Mouse (Mus musculus): ENCODE results near the gene Hist1h2bl. TPM values are rescaled to one million over a fixed set of nuclear protein-coding genes. Genes with fewer than 3 reads are reported as not detected.

The Hist1h2bl gene
- 4.7 and 5.7 TPM in 2 replicates for polyA plus RNA-seq (2015; fragmentation: Nextera tagmentation; extraction: Ambion mirVana)

DNA sequence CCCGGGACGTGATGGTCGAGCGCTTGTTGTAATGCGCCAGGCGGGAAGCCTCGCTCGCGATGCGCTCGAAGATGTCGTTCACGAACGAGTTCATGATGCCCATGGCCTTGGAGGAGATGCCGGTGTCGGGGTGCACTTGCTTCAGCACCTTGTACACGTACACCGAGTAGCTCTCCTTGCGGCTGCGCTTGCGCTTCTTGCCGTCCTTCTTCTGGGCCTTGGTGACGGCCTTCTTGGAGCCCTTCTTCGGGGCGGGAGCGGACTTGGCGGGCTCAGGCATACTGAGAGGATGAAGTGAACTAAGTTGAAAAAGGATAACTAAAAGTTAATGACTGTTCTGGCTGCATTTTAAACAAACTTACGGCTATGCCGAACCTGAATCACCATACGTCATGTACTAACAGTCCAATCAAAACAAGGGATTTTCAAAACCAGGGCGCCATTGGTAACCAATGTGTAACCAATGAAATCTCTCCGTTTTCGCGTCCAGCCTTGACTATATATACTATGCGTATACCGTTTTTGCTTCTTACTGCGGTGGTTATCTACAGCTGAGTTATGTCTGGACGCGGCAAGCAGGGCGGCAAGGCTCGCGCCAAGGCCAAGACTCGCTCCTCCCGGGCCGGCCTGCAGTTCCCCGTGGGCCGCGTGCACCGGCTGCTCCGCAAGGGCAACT lies at the start of gene Hist1h2bl, which contains the start of gene Hist1h2ai:
TSS of gene Hist1h2bl (minus strand) at position 280 of the 676 bp plus-strand sequence.
TSS of gene Hist1h2ai (plus strand) at position 559 of the 676 bp plus-strand sequence.

DNA sequence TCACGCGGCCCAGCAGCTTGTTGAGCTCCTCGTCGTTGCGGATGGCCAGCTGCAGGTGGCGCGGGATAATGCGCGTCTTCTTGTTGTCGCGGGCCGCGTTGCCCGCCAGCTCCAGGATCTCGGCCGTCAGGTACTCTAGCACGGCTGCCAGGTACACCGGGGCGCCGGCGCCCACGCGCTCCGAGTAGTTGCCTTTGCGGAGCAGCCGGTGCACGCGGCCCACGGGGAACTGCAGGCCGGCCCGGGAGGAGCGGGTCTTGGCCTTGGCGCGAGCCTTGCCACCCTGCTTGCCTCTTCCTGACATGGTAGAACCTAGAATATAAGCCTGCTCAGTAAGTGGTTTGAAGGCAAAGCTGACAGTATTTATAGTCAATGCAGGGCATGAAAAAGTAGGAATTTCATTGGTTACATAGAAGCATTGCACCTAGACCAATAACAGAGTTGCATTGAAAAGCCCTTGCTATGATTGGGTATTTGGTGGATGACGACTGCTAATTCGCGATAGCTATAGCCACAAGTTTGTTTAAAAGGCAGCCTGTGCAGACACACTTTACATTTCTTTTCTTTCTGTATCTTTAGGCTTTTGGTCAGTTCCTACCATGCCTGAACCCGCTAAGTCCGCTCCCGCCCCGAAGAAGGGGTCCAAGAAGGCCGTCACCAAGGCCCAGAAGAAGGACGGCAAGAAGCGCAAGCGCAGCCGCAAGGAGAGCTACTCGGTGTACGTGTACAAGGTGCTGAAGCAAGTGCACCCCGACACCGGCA lies 37.8 kb upstream of the Hist1h2bl start, which contains the start of the genes Hist1h2ak and Hist1h2bn:
TSS of gene Hist1h2ak (minus strand) at position 304 of the 762 bp plus-strand sequence.
TSS of gene Hist1h2bn (plus strand) at position 600 of the 762 bp plus-strand sequence.

GRCm38 (mm10) chr13:21750159-21751017 lies 34.4 kb upstream of the Hist1h2bl start, which contains the start of gene Hist1h4k:
TSS of gene Hist1h4k (minus strand) at chr13:21750505.

GRCm38 (mm10) chr13:21734906-21735767 lies 19.2 kb upstream of the Hist1h2bl start, which contains the start of gene Hist1h4j:
TSS of gene Hist1h4j (plus strand) at chr13:21735064.

DNA sequence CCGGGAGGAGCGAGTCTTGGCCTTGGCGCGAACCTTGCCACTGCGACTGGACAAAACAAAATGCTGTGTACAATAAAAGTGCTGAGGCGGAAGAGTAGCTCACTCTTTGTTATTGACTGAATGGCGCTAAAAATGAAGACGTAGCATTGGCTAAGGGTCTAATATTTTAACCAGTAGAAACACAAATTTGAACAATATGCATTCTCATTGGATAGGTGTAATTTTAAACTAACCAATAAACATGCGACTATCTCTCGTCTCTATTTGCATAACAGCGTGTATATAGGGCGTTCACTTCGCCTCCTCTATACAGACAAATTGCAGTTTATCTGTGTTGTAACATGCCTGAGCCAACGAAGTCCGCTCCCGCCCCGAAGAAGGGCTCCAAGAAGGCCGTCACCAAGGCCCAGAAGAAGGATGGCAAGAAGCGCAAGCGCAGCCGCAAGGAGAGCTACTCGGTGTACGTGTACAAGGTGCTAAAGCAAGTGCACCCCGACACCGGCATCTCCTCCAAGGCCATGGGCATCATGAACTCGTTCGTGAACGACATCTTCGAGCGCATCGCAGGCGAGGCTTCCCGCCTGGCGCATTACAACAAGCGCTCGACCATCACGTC lies 5.9 kb upstream of the Hist1h2bl start, which contains the start of gene Hist1h2bm:
TSS of gene Hist1h2bm (plus strand) at position 288 of the 616 bp plus-strand sequence.

GRCm38 (mm10) chr13:21717397-21718357 lies 1.7 kb upstream of the Hist1h2bl start, which contains the start of gene Hist1h3h:
TSS of gene Hist1h3h (plus strand) at chr13:21717659.

DNA sequence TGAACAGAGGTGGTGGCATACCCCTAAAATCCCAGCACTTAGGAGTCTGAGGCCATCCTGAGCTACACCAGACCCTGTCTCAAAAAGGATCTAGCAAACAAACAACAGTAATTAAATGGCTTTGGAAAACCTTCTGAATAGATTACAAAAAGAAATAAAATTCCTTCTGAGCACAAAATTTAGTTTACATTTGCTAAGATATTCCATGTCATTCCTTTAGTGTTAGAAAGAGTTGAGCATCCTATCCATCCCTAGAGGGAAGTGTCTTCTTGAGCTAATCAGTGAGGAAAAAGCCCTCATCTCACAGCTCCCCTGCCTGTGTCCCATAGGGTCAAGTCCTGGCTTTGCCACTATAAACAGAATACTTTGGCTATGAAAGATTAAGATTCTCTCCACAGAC lies 18.1 kb downstream of the Hist1h2bl start, which contains the start of gene Olfr1359:
TSS of gene Olfr1359 (plus strand) at position 301 of the 400 bp plus-strand sequence.

DNA sequence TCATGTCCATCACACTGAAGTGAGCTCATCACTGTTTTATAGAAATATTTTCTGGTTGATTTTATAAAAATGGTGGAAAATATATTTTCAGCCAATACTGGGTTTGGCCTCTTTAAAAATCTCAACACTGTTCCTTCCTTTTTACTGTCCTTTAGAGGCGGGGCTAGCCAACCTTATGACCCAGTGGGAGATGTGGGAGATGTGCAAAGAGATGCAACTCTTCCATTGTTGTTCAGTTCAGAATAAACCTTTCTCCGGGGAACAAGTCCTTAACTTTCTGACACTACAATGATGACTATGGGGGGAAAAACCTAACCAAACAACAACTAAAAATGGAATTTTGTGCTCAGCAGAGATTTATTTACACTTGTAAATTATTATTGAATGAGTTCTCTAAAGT lies 38.6 kb downstream of the Hist1h2bl start, which contains the start of gene Olfr1360:
TSS of gene Olfr1360 (minus strand) at position 101 of the 400 bp plus-strand sequence.

Other genes starting within 250 kb of the Hist1h2bl start
- gene Nkapl, start 247.6 kb downstream of the Hist1h2bl start, polyA plus RNA-seq (2015; fragmentation: Nextera tagmentation; extraction: Ambion mirVana), result 1.5 and 2.1 TPM in 2 replicates
- gene Zkscan4, start 237.2 kb downstream of the Hist1h2bl start, polyA plus RNA-seq (2015; fragmentation: Nextera tagmentation; extraction: Ambion mirVana), result 0.96 and 1.4 TPM in 2 replicates
- gene Gm10065, start 236.7 kb downstream of the Hist1h2bl start, polyA plus RNA-seq (2015; fragmentation: Nextera tagmentation; extraction: Ambion mirVana), result not detected in 2 replicates
- gene AK157302, start 220.9 kb downstream of the Hist1h2bl start, polyA plus RNA-seq (2015; fragmentation: Nextera tagmentation; extraction: Ambion mirVana), result 1.0 and 1.2 TPM in 2 replicates
- gene Gm11273, start 214.7 kb downstream of the Hist1h2bl start, polyA plus RNA-seq (2015; fragmentation: Nextera tagmentation; extraction: Ambion mirVana), result 6.8 and 8.6 TPM in 2 replicates
- gene Zkscan8, start 185.0 kb downstream of the Hist1h2bl start, polyA plus RNA-seq (2015; fragmentation: Nextera tagmentation; extraction: Ambion mirVana), result 1.9 and 2.4 TPM in 2 replicates
- 0.06 TPM in 1 of 2 replicates, not detected in the other for gene Olfr1366, start 173.3 kb downstream of the Hist1h2bl start, polyA plus RNA-seq (2015; fragmentation: Nextera tagmentation; extraction: Ambion mirVana)
- gene Olfr1535, start 156.2 kb downstream of the Hist1h2bl start, polyA plus RNA-seq (2015; fragmentation: Nextera tagmentation; extraction: Ambion mirVana), result 0.07 TPM in 1 of 2 replicates, not detected in the other
- not detected in 2 replicates for gene Olfr1364, start 134.4 kb downstream of the Hist1h2bl start, polyA plus RNA-seq (2015; fragmentation: Nextera tagmentation; extraction: Ambion mirVana)
- gene Olfr1362, start 102.1 kb downstream of the Hist1h2bl start, polyA plus RNA-seq (2015; fragmentation: Nextera tagmentation; extraction: Ambion mirVana), result not detected in 2 replicates
- gene Olfr11, start 73.6 kb downstream of the Hist1h2bl start, polyA plus RNA-seq (2015; fragmentation: Nextera tagmentation; extraction: Ambion mirVana), result not detected in 2 replicates
- gene Olfr1361, start 52.8 kb downstream of the Hist1h2bl start, polyA plus RNA-seq (2015; fragmentation: Nextera tagmentation; extraction: Ambion mirVana), result not detected in 2 replicates
- not detected in 2 replicates for gene Olfr1360, start 38.7 kb downstream of the Hist1h2bl start, polyA plus RNA-seq (2015; fragmentation: Nextera tagmentation; extraction: Ambion mirVana)
- gene Olfr1359, start 18.0 kb downstream of the Hist1h2bl start, polyA plus RNA-seq (2015; fragmentation: Nextera tagmentation; extraction: Ambion mirVana), result not detected in 2 replicates
- 57.8 and 92.8 TPM in 2 replicates for gene Hist1h2ai, start 279 bp upstream of the Hist1h2bl start, polyA plus RNA-seq (2015; fragmentation: Nextera tagmentation; extraction: Ambion mirVana)
- 33.5 and 37.1 TPM in 2 replicates for gene Hist1h3h, start 1.5 kb upstream of the Hist1h2bl start, polyA plus RNA-seq (2015; fragmentation: Nextera tagmentation; extraction: Ambion mirVana)
- 7.3 and 10.3 TPM in 2 replicates for gene Hist1h2bm, start 5.9 kb upstream of the Hist1h2bl start, polyA plus RNA-seq (2015; fragmentation: Nextera tagmentation; extraction: Ambion mirVana)
- gene Hist1h4j, start 18.9 kb upstream of the Hist1h2bl start, polyA plus RNA-seq (2015; fragmentation: Nextera tagmentation; extraction: Ambion mirVana), result 0.62 and 0.67 TPM in 2 replicates
- 14.9 and 17.9 TPM in 2 replicates for gene Hist1h4k, start 34.4 kb upstream of the Hist1h2bl start, polyA plus RNA-seq (2015; fragmentation: Nextera tagmentation; extraction: Ambion mirVana)
- gene Hist1h2ak, start 37.7 kb upstream of the Hist1h2bl start, polyA plus RNA-seq (2015; fragmentation: Nextera tagmentation; extraction: Ambion mirVana), result 201 and 221 TPM in 2 replicates
- gene Hist1h2bn, start 38.0 kb upstream of the Hist1h2bl start, polyA plus RNA-seq (2015; fragmentation: Nextera tagmentation; extraction: Ambion mirVana), result 32.0 and 36.8 TPM in 2 replicates
- 52.6 and 68.3 TPM in 2 replicates for gene Hist1h1b, start 64.5 kb upstream of the Hist1h2bl start, polyA plus RNA-seq (2015; fragmentation: Nextera tagmentation; extraction: Ambion mirVana)
- 233 and 297 TPM in 2 replicates for gene Hist1h3i, start 67.2 kb upstream of the Hist1h2bl start, polyA plus RNA-seq (2015; fragmentation: Nextera tagmentation; extraction: Ambion mirVana)
- gene Hist1h2an, start 71.1 kb upstream of the Hist1h2bl start, polyA plus RNA-seq (2015; fragmentation: Nextera tagmentation; extraction: Ambion mirVana), result 27.1 and 37.7 TPM in 2 replicates
- 4.5 and 7.4 TPM in 2 replicates for gene Hist1h2bp, start 71.3 kb upstream of the Hist1h2bl start, polyA plus RNA-seq (2015; fragmentation: Nextera tagmentation; extraction: Ambion mirVana)
- 43.0 and 51.7 TPM in 2 replicates for gene Hist1h2bq, start 94.1 kb upstream of the Hist1h2bl start, polyA plus RNA-seq (2015; fragmentation: Nextera tagmentation; extraction: Ambion mirVana)
- gene Hist1h2ao, start 94.3 kb upstream of the Hist1h2bl start, polyA plus RNA-seq (2015; fragmentation: Nextera tagmentation; extraction: Ambion mirVana), result not detected in 2 replicates
- not detected in 2 replicates for gene Hist1h4m, start 95.6 kb upstream of the Hist1h2bl start, polyA plus RNA-seq (2015; fragmentation: Nextera tagmentation; extraction: Ambion mirVana)
- gene Hist1h4n, start 116.1 kb upstream of the Hist1h2bl start, polyA plus RNA-seq (2015; fragmentation: Nextera tagmentation; extraction: Ambion mirVana), result 24.4 and 26.3 TPM in 2 replicates
- gene Hist1h2ap, start 117.4 kb upstream of the Hist1h2bl start, polyA plus RNA-seq (2015; fragmentation: Nextera tagmentation; extraction: Ambion mirVana), result 7,403 and 9,418 TPM in 2 replicates
- 45.1 and 54.8 TPM in 2 replicates for gene Hist1h2br, start 117.6 kb upstream of the Hist1h2bl start, polyA plus RNA-seq (2015; fragmentation: Nextera tagmentation; extraction: Ambion mirVana)
- gene Zfp184, start 229.0 kb upstream of the Hist1h2bl start, polyA plus RNA-seq (2015; fragmentation: Nextera tagmentation; extraction: Ambion mirVana), result 1.5 and 1.9 TPM in 2 replicates

Data from spleen, postnatal 0 days (tissue).